Mouse (Mus musculus) heart, adult 2 months (tissue): Measurements from ENCODE around the gene Scn3a. TPM values are rescaled to one million over a fixed set of nuclear protein-coding genes. Genes with fewer than 3 reads are reported as not detected.

Experiments used
- DNase-seq, 2 experiments: peaks; one replicate each; pipeline ENCODE4 v3.0.0; 2021
- H3K27ac ChIP-seq: fragments of 200-600 bp; 2 replicates; pipeline ENCODE4 v1.8.1; 2022
- H3K27me3 ChIP-seq: fragments of 200-500 bp; 2 replicates; pipeline ENCODE4 v1.6.1; 2012; ENCODE audit warnings: mild to moderate bottlenecking, low read length, inconsistent platforms, mixed read lengths; ENCODE audit not compliant: control insufficient read depth, insufficient read depth
- H3K36me3 ChIP-seq: fragments of 200-500 bp; 2 replicates; pipeline ENCODE4 v1.6.1; 2012; ENCODE audit warnings: low read length, inconsistent platforms; ENCODE audit not compliant: control insufficient read depth, insufficient read depth
- H3K4me1 ChIP-seq: fragments of 200-500 bp; 2 replicates; pipeline ENCODE4 v1.6.1; 2011; ENCODE audit warnings: low read length; ENCODE audit not compliant: control insufficient read depth, insufficient read depth
- H3K4me3 ChIP-seq: fragments of 200-600 bp; 2 replicates; pipeline ENCODE4 v1.8.1; 2022
- H3K79me2 ChIP-seq: fragments of 200-500 bp; replicated peaks from 2 replicates; pipeline ENCODE4 v1.6.1; 2012; ENCODE audit warnings: mild to moderate bottlenecking, inconsistent platforms, low read length, moderate library complexity, mixed read lengths; ENCODE audit not compliant: control insufficient read depth, insufficient read depth
- H3K9ac ChIP-seq: fragments of 200-500 bp; 2 replicates; pipeline ENCODE4 v1.6.1; 2012; ENCODE audit warnings: low read depth, mild to moderate bottlenecking, control low read depth, inconsistent platforms, low read length, mixed read lengths
- CTCF ChIP-seq: fragments of 200-600 bp; IDR thresholded peaks from 2 replicates; pipeline ENCODE4 v1.8.1; 2022; ENCODE audit warnings: antibody characterized with exemption, mild to moderate bottlenecking, moderate library complexity
- EP300 ChIP-seq: fragments of 200-500 bp; IDR thresholded peaks from 2 replicates; pipeline ENCODE4 v1.6.1; 2011; ENCODE audit warnings: low read depth, low read length, control low read depth; ENCODE audit not compliant: insufficient read depth
- POLR2A ChIP-seq: fragments of 200-500 bp; IDR thresholded peaks from 2 replicates; pipeline ENCODE4 v1.6.1; 2011; ENCODE audit warnings: mild to moderate bottlenecking, low read depth, low read length, control low read depth; ENCODE audit not compliant: insufficient read depth
- WGBS: fragments of 180-500 bp; shearing (Covaris S2); methylation state at CpG from one replicate; pipeline ENCODE4 v1.1.7; 2018; 5-methylcytosine and 5-hydroxymethylcytosine counted together
- intact Hi-C: fragments of 180-260 bp; cut with DNase I; formaldehyde crosslinking; loops from one replicate; pipeline ENCODE4 v1.15.1; 2025
- polyA plus RNA-seq: library from polyadenylated mRNA; depleted of rRNA; stranded (reverse); fragments of >200 nt; gene quantifications from 2 replicates; pipeline ENCODE4 v1.2.3, GENCODE M21; 2012
- total RNA-seq, 2 experiments: library from RNA; stranded (reverse); gene quantifications; 2 replicates each; pipeline ENCODE4 v1.2.3; 2021

The Scn3a gene
- total and polyA plus RNA-seq, 3 experiments: 0.41 to 2.5 (median 1.3) TPM

DNA sequence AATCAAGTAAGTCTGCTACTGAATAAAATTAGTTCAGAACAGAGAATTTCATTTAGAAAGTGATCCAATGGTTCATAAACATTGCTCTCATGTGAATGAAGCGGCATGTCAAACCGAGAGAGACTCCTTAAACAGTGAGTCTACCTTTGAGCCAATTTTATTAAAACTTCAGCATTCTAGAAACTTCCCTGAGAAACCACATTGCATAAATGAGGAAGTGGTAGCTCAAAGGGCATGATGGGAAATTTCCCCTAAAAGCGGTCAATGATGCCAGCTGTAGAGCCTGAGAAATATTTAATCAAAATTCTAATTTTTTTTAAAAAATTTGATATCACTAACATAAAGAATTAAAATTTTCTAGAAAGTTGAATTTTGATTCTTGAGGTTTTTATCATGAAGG is 16.9 kb downstream of the Scn3a start:
- intact Hi-C loops: no loop called here
- DNase-seq: no peak
- no peaks in the 10 kb centered on the region for H3K36me3 ChIP-seq
- H3K27ac ChIP-seq: no peak overlapping the region
- H3K4me1 ChIP-seq: no peaks in the 10 kb centered on the region
- 93% methylated on average over 3 of the region's 3 CpGs for WGBS
- no peak overlapping the region for H3K9ac ChIP-seq
- H3K4me3 ChIP-seq: no peak overlapping the region
- TF ChIP-seq CTCF (no peak), POLR2A (no peak), EP300 (no peak)
- no peaks in the 10 kb centered on the region for H3K27me3 ChIP-seq
- H3K79me2 ChIP-seq: no peaks in the 10 kb centered on the region

DNA sequence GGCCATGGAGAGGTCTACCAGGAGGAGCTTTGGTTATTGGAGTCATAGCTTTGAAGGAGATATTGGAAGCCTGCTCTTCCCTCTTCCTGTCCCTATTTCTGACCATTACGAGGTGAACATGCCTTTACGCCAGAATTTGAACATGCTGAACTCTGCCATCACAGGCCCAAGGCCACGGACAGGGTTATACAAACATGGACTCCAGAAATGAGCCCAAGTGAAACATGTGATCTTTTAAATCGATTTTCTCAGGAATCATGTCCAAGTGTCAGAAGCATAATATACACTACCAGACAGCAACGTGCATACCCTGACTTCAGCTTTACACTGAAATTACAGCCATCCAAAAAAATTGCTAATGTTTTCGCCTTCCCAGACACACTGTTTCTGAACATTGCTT is 18.8 kb downstream of the Scn3a start:
- intact Hi-C loops: no loop called here
- no peak overlapping the region for H3K9ac ChIP-seq
- no peak overlapping the region for H3K4me3 ChIP-seq
- no peak overlapping the region for H3K27ac ChIP-seq
- H3K4me1 ChIP-seq: no peaks in the 10 kb centered on the region
- H3K79me2 ChIP-seq: no peaks in the 10 kb centered on the region
- DNase-seq: no peak
- WGBS: 85% methylated on average over 6 of the region's 6 CpGs
- no peaks in the 10 kb centered on the region for H3K27me3 ChIP-seq
- no peaks in the 10 kb centered on the region for H3K36me3 ChIP-seq
- TF ChIP-seq EP300 (no peak), POLR2A (no peak), CTCF (no peak)

DNA sequence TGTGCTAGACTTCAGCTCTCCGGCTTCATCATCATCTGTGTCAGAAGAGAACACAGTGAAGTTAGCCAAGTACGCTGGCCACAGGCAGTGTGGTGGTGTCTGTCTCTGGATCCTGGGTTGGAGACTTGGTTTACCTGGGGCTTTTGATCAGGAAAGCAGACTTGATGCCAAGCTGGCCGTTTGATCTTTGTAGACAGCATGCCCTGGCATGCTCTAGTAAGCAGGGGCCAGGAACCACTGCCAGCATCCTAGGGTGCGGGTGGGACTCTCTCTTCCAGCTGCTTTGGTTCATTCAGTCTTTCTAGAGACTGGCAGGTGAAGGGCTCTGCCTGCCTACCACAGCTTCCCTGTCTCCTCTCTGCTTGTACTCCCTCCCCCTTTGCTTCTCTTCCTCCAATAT is 20.1 kb downstream of the Scn3a start:
- TF ChIP-seq CTCF: no peak
- no peak for TF ChIP-seq EP300
- TF ChIP-seq POLR2A: no peak
- H3K27ac ChIP-seq: no peak overlapping the region
- no peaks in the 10 kb centered on the region for H3K36me3 ChIP-seq
- WGBS: 74% methylated on average over 4 of the region's 4 CpGs
- no peaks in the 10 kb centered on the region for H3K4me1 ChIP-seq
- H3K9ac ChIP-seq: no peak overlapping the region
- H3K4me3 ChIP-seq: no peak overlapping the region
- intact Hi-C loops: no loop called here
- no peaks in the 10 kb centered on the region for H3K27me3 ChIP-seq
- no peak for DNase-seq
- H3K79me2 ChIP-seq: no peaks in the 10 kb centered on the region

DNA sequence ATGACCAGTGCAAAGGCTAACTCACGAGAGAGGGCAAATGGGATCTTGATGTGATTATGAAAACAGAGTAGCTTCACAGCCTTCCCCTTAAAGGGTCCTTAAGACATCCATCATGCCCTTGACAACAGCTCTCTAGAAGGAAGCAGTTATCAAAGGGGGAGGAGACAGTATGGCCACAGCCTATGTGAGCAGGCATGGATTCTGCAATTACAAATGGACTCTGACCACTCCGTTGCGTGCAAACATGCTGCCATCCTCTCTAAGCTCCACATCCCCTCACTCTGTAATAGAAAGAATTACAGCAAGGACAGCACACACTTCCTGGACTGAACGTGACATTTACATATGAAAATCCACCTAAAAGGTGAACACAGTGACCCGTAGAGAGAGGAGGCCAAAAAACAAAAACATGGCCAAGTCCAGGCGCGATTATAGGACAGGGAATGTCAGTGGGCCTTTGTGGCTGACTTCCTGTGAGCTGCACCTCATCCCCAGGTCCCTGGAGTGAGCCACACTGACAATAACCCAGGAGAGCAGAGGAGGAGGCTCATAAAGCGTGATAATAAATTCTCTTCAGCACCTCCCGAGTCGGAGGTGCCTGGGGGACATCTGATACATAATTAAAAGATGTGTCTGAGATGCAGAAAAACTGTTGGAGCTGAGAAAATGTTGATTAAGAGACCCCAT is 24.4 kb downstream of the Scn3a start:
- WGBS: 74% methylated on average over 10 of the region's 10 CpGs
- H3K36me3 ChIP-seq: no peaks in the 10 kb centered on the region
- DNase-seq: no peak
- H3K4me3 ChIP-seq: no peak overlapping the region
- intact Hi-C loops: no loop called here
- H3K9ac ChIP-seq: no peak overlapping the region
- H3K79me2 ChIP-seq: no peaks in the 10 kb centered on the region
- TF ChIP-seq CTCF (no peak), POLR2A (no peak), EP300 (no peak)
- no peaks in the 10 kb centered on the region for H3K27me3 ChIP-seq
- H3K27ac ChIP-seq: no peak overlapping the region
- no peaks in the 10 kb centered on the region; the same call in 1 of the 2 replicates for H3K4me1 ChIP-seq

DNA sequence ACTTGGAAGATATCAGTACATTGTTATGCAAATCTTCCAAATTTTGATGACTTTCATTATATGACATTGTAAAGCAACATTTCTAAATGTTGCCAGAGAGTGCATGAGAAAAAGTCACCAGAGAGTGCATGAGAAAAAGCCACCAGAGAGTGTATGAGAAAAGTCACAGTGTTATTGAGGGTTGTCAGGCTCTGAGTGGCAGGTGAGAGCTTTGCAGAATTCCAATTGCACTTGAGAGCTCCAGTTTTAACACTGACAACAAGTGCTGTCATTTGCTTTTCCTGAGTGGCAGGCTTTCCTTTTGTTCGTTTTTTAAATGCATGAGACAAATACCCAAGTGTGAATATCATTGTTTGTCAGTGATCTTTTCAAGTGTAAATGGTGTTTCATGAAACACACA is 25.6 kb downstream of the Scn3a start:
- intact Hi-C loops: no loop called here

DNA sequence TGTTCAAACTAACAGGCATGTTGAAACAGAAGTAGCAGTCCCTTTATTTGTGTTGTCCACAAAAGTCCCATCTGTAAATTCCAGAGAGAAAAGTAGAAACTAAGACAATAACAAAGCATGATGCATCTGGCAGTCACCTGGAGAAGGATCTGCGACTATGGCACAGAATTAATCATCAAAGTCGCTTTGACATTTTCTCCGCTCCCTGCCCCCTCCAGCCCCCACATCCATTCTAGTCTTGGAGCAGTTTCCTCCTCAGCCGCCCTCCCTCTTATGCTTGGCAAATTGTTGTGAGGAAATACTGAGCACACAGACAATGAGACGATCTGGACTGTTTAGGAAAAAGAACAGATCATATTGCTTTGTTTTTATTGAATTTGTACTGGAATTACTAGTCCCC is 29.0 kb downstream of the Scn3a start:
- Histone ChIP-seq H3K27me3 (no peaks in the 10 kb centered on the region), H3K27ac (no peak overlapping the region), H3K4me1 (no peaks in the 10 kb centered on the region; the same call in 1 of the 2 replicates), H3K79me2 (no peaks in the 10 kb centered on the region), H3K36me3 (no peaks in the 10 kb centered on the region), H3K4me3 (no peak overlapping the region), H3K9ac (no peak overlapping the region)
- intact Hi-C loops: no loop called here
- TF ChIP-seq CTCF (no peak), POLR2A (no peak), EP300 (no peak)
- WGBS: 51% methylated on average over 5 of the region's 5 CpGs
- no peak for DNase-seq

More for the DNA sequence above, 25.6 kb downstream of the Scn3a start:
- no peak for TF ChIP-seq POLR2A
- no peak for TF ChIP-seq EP300
- TF ChIP-seq CTCF: no peak
- no peak for DNase-seq
- no peak overlapping the region for H3K9ac ChIP-seq
- no peaks in the 10 kb centered on the region; the same call in 1 of the 2 replicates for H3K4me1 ChIP-seq
- no peaks in the 10 kb centered on the region for H3K79me2 ChIP-seq
- H3K27ac ChIP-seq: no peak overlapping the region
- 33% methylated on average over 1 of the region's 1 CpGs for WGBS
- no peak overlapping the region for H3K4me3 ChIP-seq
- no peaks in the 10 kb centered on the region for H3K27me3 ChIP-seq
- H3K36me3 ChIP-seq: no peaks in the 10 kb centered on the region
